Mouse (Mus musculus) 3T3-L1 (cell line): Measurements from ENCODE around the gene Plcl1.

ENCODE experiments used
- DNase-seq: peaks from one replicate; pipeline ENCODE4 v3.0.0-alpha.2; 2015; ENCODE audit warnings: low read depth, low spot score

The Plcl1 gene

DNA sequence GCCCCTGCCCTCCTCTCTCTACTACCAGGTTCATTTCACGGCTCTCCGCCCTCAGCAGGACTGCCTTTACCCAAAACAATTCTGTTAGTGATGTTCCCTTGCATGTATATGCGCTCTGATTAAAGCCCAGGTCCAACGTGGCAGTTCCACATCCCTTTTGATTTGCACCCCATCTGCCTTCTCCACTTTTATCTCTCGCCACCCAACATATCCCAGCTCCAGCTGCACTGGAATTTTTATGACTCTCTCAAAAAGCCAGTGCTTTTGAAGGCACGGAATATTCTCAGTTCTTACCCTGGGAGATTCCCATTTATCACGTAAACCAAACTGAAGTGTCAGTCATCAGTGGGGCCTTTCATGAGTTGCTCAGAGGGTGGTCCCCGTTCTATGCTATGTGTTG, 200.7 kb downstream of the Plcl1 start:
- no peak for DNase-seq

DNA sequence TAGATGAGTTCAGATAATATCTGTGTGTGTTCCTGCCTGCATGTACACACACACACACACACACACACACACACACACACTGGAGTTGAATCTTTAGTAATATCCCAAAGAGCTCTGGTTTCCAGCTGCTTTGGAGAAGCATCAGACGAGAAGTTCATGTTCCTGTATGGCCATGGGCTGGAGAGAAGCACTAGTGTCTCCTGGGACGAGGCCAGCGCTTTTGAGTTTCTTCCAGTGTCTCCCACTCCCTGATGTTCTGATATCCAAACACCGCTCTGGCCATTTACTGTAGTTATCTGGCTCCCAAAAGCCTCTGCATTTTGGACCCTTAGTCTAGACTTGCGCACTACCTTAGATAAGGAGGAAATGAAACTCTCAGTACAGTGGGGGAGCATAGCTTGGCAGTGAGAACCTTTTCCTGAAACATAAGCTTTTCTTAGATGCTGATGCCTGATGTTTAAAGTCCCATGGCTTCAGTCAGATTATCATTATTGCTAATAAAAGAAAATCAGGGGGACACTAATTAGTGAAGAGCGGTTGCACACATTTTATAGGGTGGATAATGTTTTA, 207.1 kb downstream of the Plcl1 start:
- no peak for DNase-seq

GRCm38 (mm10) chr1:55617857-55618256, 212.1 kb downstream of the Plcl1 start:
- no peak for DNase-seq

- no peak for DNase-seq
These were observed 213.0 kb downstream of the Plcl1 start for GRCm38 (mm10) chr1:55618617-55619286.

GRCm38 (mm10) chr1:55631496-55631895, 225.8 kb downstream of the Plcl1 start:
- DNase-seq, result no peak

DNA sequence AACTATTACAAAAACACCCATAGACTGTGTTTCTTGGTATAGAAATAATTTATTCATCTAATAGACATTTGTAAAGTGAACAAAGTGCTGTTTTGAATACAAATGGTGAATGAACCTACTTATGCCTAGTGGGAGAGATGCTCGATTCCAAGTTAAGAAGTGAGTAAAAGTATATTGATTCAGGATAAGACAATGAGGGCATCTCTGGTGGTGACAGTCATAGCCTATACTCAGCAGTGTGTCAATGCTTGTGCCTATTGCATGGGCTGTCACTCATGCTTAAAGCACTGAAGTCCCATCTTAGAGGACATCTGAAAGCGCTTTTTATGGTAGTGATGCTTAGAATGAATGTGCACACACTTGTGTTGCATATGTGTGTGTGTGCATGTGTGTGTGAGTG, 226.3 kb downstream of the Plcl1 start:
- DNase-seq, result no peak

- DNase-seq, result no peak
These were observed 227.6 kb downstream of the Plcl1 start for GRCm38 (mm10) chr1:55633326-55633725.

GRCm38 (mm10) chr1:55659518-55660210, 253.9 kb downstream of the Plcl1 start:
- DNase-seq, result no peak

GRCm38 (mm10) chr1:55661381-55661780, 255.7 kb downstream of the Plcl1 start:
- DNase-seq, result no peak

GRCm38 (mm10) chr1:55665137-55665827, 259.6 kb downstream of the Plcl1 start:
- no peak for DNase-seq

- no peak for DNase-seq
These were observed 260.3 kb downstream of the Plcl1 start for GRCm38 (mm10) chr1:55665828-55666673.

DNA sequence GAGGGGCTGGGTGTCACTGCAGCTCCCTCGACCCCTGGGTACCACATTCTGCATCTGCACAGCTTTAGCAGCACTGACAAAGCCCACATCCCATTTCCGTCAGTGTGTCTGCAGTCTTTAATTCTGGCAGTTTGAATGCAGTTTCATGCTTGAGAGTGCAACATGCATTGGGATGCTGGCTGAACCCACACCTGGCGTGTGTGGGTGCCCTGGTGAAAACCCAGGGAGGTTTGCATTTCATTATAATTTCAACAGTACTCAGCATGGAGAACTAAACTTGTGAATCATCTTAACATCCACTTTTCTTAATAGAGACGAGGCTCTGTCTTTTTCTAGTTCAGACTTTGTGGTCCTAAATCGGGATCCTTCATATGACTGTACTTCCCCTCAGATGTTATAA, 261.1 kb downstream of the Plcl1 start:
- DNase-seq, result no peak

GRCm38 (mm10) chr1:55668622-55669237, 263.0 kb downstream of the Plcl1 start:
- DNase-seq, result no peak

DNA sequence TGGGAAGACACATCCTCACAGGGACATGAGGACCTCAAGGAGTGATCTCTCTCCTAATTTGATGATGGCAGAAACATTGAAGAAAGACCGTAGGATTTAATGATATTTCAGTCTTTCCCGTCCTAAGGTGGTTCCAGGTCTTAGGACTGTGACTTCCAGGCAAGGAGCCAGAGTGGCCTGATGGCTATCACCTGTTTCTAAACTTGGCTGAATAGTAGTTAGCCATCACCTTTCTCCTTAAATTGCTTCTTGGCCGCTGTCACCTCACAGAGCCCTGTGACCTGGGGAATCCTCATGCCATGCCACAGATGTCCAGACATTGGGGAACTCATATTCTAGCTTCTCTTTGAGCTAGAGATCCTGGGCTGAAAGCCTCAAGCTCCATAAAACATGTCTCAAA, 277.0 kb downstream of the Plcl1 start:
- DNase-seq, result no peak

- DNase-seq, result no peak
These were observed 280.5 kb downstream of the Plcl1 start for GRCm38 (mm10) chr1:55686261-55686660.

- DNase-seq, result no peak
These were observed 288.0 kb downstream of the Plcl1 start for GRCm38 (mm10) chr1:55693636-55694220.

GRCm38 (mm10) chr1:55696206-55696605, 290.5 kb downstream of the Plcl1 start:
- DNase-seq, result no peak

DNA sequence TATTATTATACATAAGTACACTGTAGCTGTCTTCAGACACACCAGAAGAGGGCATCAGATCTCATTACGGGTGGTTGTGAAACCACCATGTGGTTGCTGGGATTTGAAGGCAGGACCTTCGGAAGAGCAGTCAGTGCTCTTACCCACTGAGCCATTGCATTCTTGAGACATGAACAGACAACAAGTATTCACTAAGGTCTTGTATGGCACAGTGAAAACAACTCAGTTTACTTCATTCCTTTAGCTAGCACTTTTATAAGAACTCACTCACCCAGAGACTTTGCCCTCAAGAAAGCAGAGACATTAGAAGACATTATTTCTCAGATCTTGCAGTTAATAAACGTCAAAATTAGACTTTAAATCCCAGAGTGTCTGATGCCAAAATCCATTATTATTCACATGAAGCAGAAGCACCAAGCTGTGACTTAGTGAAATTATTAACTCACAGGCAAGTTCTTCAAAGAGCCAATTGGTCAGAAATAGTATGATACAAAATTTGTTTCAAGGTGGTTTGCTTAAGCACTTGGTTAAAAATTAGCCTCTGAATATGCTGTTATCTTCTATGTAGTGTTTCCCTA, 293.8 kb downstream of the Plcl1 start:
- DNase-seq, result no peak

- no peak for DNase-seq
These were observed 294.3 kb downstream of the Plcl1 start for GRCm38 (mm10) chr1:55700016-55700415.

- DNase-seq, result no peak
These were observed 295.0 kb downstream of the Plcl1 start for GRCm38 (mm10) chr1:55700726-55701125.
